Mouse (Mus musculus): ENCODE measurements around the gene Nxt1. TPM values are rescaled to one million over a fixed set of nuclear protein-coding genes. Genes with fewer than 3 reads are reported as not detected.

Gene Nxt1
- total and polyA plus RNA-seq, 3 experiments: 68.2 to 125 (median 80.6) TPM

DNA sequence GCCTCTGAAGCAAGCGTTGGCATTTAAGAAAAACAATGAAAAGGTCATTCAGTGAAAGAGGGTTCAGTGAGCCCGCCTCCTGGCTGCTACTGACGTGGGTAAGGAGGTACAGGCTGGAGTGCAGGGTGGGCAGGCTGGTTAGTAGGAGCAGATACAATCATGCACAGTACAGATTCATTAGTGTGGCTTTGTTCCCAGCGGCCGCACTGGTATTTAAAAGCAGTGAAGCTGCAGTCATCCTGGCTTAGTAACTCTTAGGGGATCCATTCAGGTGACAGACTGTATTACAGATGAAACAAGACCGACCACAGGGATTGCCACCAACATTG is 34.8 kb downstream of the Nxt1 start:
- DNase-seq (ENCODE audit: extremely low read depth): no peak
- H3K4me2 ChIP-seq (ENCODE audit: insufficient read depth, low read depth, poor library complexity, severe bottlenecking): no peak overlapping the region
- no peak overlapping the region for H3K27ac ChIP-seq (ENCODE audit: insufficient read depth, low read depth)
- no peaks in the 10 kb centered on the region for H3K79me2 ChIP-seq (replicated peaks; ENCODE audit: control insufficient read depth, extremely low read depth, insufficient read depth, poor library complexity, severe bottlenecking)
- TF ChIP-seq POLR2AphosphoS2 (IDR thresholded peaks at IDR 0.05; ENCODE audit: low read depth, low read length): no peak
- TF ChIP-seq JUN (IDR thresholded peaks at IDR 0.05; ENCODE audit: insufficient read depth, low read depth, low read length): no peak
- no peak for TF ChIP-seq MEF2A (IDR thresholded peaks at IDR 0.05; ENCODE audit: borderline replicate concordance, low read depth, low read length)
- no peak for TF ChIP-seq TBP (conservative IDR thresholded peaks at IDR 0.05; ENCODE audit: low read depth, low read length)
- no peak for TF ChIP-seq POLR2A (IDR thresholded peaks at IDR 0.05; ENCODE audit: low read depth, low read length)
- no peak for TF ChIP-seq NELFE (IDR thresholded peaks at IDR 0.05; ENCODE audit: low read depth, low read length)
- no peak for TF ChIP-seq RAD21 (IDR thresholded peaks at IDR 0.05; ENCODE audit: low read depth, low read length)
- no peak for TF ChIP-seq ZNF384 (IDR thresholded peaks at IDR 0.05; ENCODE audit: low read depth, low read length)
- no peak for TF ChIP-seq BHLHE40 (IDR thresholded peaks at IDR 0.05; ENCODE audit: low read depth, low read length)
- no peak for TF ChIP-seq TCF12 (IDR thresholded peaks at IDR 0.05; ENCODE audit: low read depth, low read length)
- TF ChIP-seq ELF1 (IDR thresholded peaks at IDR 0.05; ENCODE audit: low read depth, low read length): no peak
- TF ChIP-seq EP300 (IDR thresholded peaks at IDR 0.05; ENCODE audit: low read length): no peak
- TF ChIP-seq USF2 (conservative IDR thresholded peaks at IDR 0.05; ENCODE audit: low read depth, low read length): no peak
- TF ChIP-seq ZMIZ1 (IDR thresholded peaks at IDR 0.05; ENCODE audit: low read depth, low read length): no peak
- TF ChIP-seq CHD1 (IDR thresholded peaks at IDR 0.05; ENCODE audit: low read depth, low read length): no peak
- no peak for TF ChIP-seq IRF4 (IDR thresholded peaks at IDR 0.05; ENCODE audit: low read depth, low read length)
- H3K36me3 ChIP-seq (replicated peaks in 1 of 2; ENCODE audit: control insufficient read depth in 1 of 2, insufficient read depth in 1 of 2, low read length in 1 of 2): no peaks in the 10 kb centered on the region
- peaks cover 3% of the 10 kb centered on the region in 2 experiments; a peak in 1 of 4 replicates for H3K4me1 ChIP-seq (ENCODE audit: control insufficient read depth in 1 of 2, insufficient read depth in 2 of 2)
- H3K9ac ChIP-seq (ENCODE audit: insufficient read depth, low read depth): no peak overlapping the region
- dilution Hi-C loops (cut with MboI; ENCODE audit: extremely low pct_ligation_motif_present, extremely low pct_unique_long_range_greater_than_20kb, low sequenced_read_pairs) (no loop called here), in situ Hi-C loops (cut with MboI; ENCODE audit: low pct_ligation_motif_present, low pct_unique_long_range_greater_than_20kb, low sequenced_read_pairs) (no loop called here)
- H3K9me3 ChIP-seq (replicated peaks; ENCODE audit: low read length): no peaks in the 10 kb centered on the region
- H3K27me3 ChIP-seq (replicated peaks): no peaks in the 10 kb centered on the region
- no peak overlapping the region for H3K4me3 ChIP-seq (replicated peaks in 1 of 3; ENCODE audit: low read depth in 2 of 3, low read length in 2 of 3, poor library complexity in 1 of 3)

- no peaks in the 10 kb centered on the region for H3K79me2 ChIP-seq (replicated peaks; ENCODE audit: control insufficient read depth, extremely low read depth, insufficient read depth, poor library complexity, severe bottlenecking)
- no peaks in the 10 kb centered on the region for H3K9me3 ChIP-seq (replicated peaks; ENCODE audit: low read length)
- no peaks in the 10 kb centered on the region for H3K36me3 ChIP-seq (replicated peaks in 1 of 2; ENCODE audit: control insufficient read depth in 1 of 2, insufficient read depth in 1 of 2, low read length in 1 of 2)
- H3K4me1 ChIP-seq (ENCODE audit: control insufficient read depth in 1 of 2, insufficient read depth in 2 of 2): no peaks in the 10 kb centered on the region
- no peak overlapping the region for H3K27ac ChIP-seq (ENCODE audit: insufficient read depth, low read depth)
- H3K9ac ChIP-seq (ENCODE audit: insufficient read depth, low read depth): no peak overlapping the region
- TF ChIP-seq ELF1 (IDR thresholded peaks at IDR 0.05; ENCODE audit: low read depth, low read length) (no peak), ZNF384 (IDR thresholded peaks at IDR 0.05; ENCODE audit: low read depth, low read length) (no peak), POLR2A (IDR thresholded peaks at IDR 0.05; ENCODE audit: low read depth, low read length) (no peak)
- dilution Hi-C loops (cut with MboI; ENCODE audit: extremely low pct_ligation_motif_present, extremely low pct_unique_long_range_greater_than_20kb, low sequenced_read_pairs) (no loop called here), in situ Hi-C loops (cut with MboI; ENCODE audit: low pct_ligation_motif_present, low pct_unique_long_range_greater_than_20kb, low sequenced_read_pairs) (no loop called here)
- no peak overlapping the region for H3K4me2 ChIP-seq (ENCODE audit: insufficient read depth, low read depth, poor library complexity, severe bottlenecking)
- no peak for DNase-seq (ENCODE audit: extremely low read depth)
- H3K4me3 ChIP-seq (replicated peaks in 1 of 3; ENCODE audit: low read depth in 2 of 3, low read length in 2 of 3, poor library complexity in 1 of 3): no peak overlapping the region
- H3K27me3 ChIP-seq (replicated peaks): no peaks in the 10 kb centered on the region
Measured at GRCm38 (mm10) chr2:148712326-148712725, 39.9 kb downstream of the Nxt1 start.

Data from CH12.LX (cell line).